Mouse (Mus musculus): ENCODE results near the gene Plppr1. TPM values are rescaled to one million over a fixed set of nuclear protein-coding genes. Genes with fewer than 3 reads are reported as not detected.
A peak's percentile ranks its signal among the peaks of the same experiment; 100 is the strongest.

The Plppr1 gene
- 3.0 and 4.6 TPM in 2 replicates for polyA plus RNA-seq (2016; fragmentation: Nextera tagmentation; extraction: Ambion mirVana)

DNA sequence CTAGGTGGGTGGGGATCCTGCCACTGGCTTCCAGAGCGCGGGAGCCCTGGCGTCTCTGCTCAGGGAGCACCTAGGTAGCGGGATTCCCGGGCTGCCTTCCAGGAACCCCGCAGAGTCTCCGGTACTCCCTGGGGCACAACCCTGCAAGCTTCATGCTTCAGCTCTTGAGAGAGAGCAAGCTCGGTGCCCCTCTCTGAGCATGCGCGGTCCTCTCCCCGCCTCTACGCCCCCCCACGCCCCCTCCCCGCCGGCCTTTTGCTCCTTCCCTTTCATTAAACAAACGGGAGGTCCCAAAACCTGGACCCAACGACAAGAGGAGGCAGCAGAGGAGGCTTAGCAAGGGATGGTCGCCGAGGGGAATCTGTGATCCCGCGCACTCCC lies at the start of gene Plppr1:
Gene Plppr1, plus strand, starts transcription at position 253 of the 381 bp plus-strand sequence.
- Histone ChIP-seq H3K4me1 (peaks cover 48% of the 10 kb centered on the region), H3K9me3 (no peaks in the 10 kb centered on the region), H3K27me3 (ENCODE audit: poor library complexity, severe bottlenecking) (peaks cover 60% of the 10 kb centered on the region), H3K36me3 (replicated peaks) (no peaks in the 10 kb centered on the region), H3K27ac (peak within 1 kb of the TSS; percentile 85), H3K4me3 (peak within 1 kb of the TSS; percentile 76)
- under 1% methylated on average over 21 of the region's 21 CpGs for WGBS
- peak; percentile 79 for DNase-seq (ENCODE audit: extremely low spot score, low spot score)

DNA sequence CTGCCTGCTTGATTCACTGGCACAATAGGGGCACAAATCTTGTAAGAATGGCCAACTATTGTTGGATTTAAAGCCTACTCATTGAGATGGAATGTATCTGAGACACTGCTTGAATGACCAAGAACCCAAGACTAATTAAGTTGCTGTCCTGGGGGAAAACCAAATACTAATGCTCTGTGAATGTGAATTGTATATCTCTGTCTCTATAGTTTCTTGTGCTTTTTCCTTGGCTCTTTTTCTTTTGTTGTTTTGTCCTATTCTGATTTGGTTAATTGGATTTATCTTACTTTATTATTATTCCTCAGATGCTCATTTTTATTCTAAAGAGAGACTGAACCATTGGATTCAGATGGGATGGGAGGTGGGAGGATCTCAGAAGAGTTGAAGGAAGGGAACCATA lies 42.4 kb upstream of the Plppr1 start:
- H3K4me3 ChIP-seq, result no peak overlapping the region
- DNase-seq (ENCODE audit: extremely low spot score, low spot score), result no peak

DNA sequence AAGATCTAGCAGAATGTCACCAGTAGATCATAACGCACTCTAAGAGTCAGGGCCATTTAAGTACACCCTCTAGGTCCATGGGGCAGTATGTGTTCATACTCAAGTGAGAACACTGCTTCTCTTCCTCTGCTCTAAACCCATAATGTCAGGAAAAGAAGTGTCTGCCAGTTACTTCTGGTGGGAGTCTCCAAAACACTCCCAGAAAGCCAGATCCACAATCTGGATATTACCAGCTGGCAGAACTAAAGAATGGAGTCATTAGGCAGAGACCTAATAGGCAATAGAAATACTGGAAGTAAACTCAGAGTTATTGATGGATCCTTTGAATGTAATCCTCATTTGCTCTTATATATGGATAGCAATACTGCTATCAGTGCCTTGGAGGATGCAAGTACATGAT lies 35.9 kb upstream of the Plppr1 start:
- Histone ChIP-seq H3K27ac (no peak overlapping the region), H3K36me3 (replicated peaks) (no peaks in the 10 kb centered on the region), H3K9me3 (no peaks in the 10 kb centered on the region), H3K27me3 (ENCODE audit: poor library complexity, severe bottlenecking) (no peaks in the 10 kb centered on the region), H3K4me3 (no peak overlapping the region), H3K4me1 (no peaks in the 10 kb centered on the region)
- 94% methylated on average over 1 of the region's 1 CpGs for WGBS
- DNase-seq (ENCODE audit: extremely low spot score, low spot score), result no peak

More for the DNA sequence above, 42.4 kb upstream of the Plppr1 start:
- H3K27me3 ChIP-seq (ENCODE audit: poor library complexity, severe bottlenecking), result no peaks in the 10 kb centered on the region
- no peak overlapping the region for H3K27ac ChIP-seq
- no peaks in the 10 kb centered on the region for H3K4me1 ChIP-seq
- H3K9me3 ChIP-seq, result no peaks in the 10 kb centered on the region
- H3K36me3 ChIP-seq (replicated peaks), result no peaks in the 10 kb centered on the region

DNA sequence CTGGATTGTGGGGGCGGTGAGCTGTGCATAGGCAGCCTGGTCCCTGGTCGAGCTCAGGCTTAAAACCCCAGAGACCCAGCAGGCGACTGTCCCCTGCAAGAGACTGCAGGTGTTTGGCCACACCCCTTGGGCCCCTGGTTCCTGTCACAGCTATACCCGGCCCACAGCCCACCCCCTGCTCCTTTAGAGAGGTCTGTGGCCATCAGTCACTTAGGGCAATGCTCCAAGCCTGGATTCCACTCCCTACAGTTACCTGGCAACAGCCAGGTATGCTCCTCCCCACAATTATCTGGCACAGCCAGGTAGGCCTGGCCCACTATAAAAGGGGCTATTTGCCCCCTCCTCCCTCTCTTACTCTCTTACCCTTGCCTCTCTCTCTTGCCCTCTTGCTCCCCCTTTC lies 20.8 kb upstream of the Plppr1 start:
- WGBS, result 53% methylated on average over 4 of the region's 4 CpGs
- H3K27ac ChIP-seq, result no peak overlapping the region
- no peaks in the 10 kb centered on the region for H3K9me3 ChIP-seq
- no peak for DNase-seq (ENCODE audit: extremely low spot score, low spot score)
- H3K36me3 ChIP-seq (replicated peaks), result no peaks in the 10 kb centered on the region
- H3K4me3 ChIP-seq, result no peak overlapping the region
- H3K4me1 ChIP-seq, result 0 out of 2 replicates have a peak, but pooled peaks cover 4% of the 10 kb centered on the region
- H3K27me3 ChIP-seq (ENCODE audit: poor library complexity, severe bottlenecking), result no peaks in the 10 kb centered on the region

DNA sequence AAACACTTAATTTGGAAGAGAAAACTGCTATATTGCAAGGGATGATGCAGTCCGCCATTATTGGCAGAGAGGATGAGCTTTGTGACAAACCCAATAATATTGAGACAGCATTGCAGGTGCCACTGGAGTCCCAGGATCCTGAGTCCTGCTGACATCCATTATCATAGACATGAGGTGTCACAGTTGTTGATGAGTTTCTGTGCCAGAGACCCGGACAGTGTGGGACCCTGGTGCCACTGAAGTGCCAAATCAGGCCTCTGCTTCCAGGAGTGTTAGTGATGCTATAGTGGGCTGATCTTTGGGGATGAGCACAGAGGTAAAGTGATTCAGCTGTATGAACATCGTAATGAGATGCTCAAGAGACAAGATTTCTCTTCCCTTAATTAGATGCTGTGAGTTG lies 19.2 kb upstream of the Plppr1 start:
- DNase-seq (ENCODE audit: extremely low spot score, low spot score), result no peak
- Histone ChIP-seq H3K4me1 (0 out of 2 replicates have a peak, but pooled peaks cover 4% of the 10 kb centered on the region), H3K9me3 (no peaks in the 10 kb centered on the region), H3K36me3 (replicated peaks) (no peaks in the 10 kb centered on the region), H3K27me3 (ENCODE audit: poor library complexity, severe bottlenecking) (no peaks in the 10 kb centered on the region), H3K27ac (no peak overlapping the region), H3K4me3 (no peak overlapping the region)
- 84% methylated on average over 3 of the region's 3 CpGs for WGBS

DNA sequence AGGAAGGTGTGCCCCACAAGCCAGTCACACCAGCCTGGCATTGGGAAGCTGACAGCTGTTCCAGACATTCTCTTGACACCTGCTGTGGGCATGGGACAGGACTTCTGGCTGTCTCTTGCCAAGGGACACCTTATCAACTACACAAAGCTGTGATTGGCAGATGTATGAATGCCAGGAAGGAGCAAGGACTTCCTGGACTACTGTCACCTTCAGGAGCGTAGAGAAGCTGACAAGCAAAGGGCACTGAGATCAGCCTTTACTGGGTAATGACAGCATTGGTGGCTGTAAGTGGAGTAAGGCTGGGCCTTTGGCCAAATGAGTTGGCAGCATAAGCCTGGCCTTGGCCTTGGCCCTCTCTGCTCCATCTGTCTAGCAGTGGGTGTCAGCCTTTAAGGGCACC lies 17.4 kb upstream of the Plppr1 start:
- no peak for DNase-seq (ENCODE audit: extremely low spot score, low spot score)
- WGBS, result 86% methylated on average over 1 of the region's 1 CpGs
- Histone ChIP-seq H3K27ac (no peak overlapping the region), H3K4me3 (no peak overlapping the region), H3K27me3 (ENCODE audit: poor library complexity, severe bottlenecking) (no peaks in the 10 kb centered on the region), H3K9me3 (no peaks in the 10 kb centered on the region), H3K4me1 (0 out of 2 replicates have a peak, but pooled peaks cover 4% of the 10 kb centered on the region), H3K36me3 (replicated peaks) (no peaks in the 10 kb centered on the region)

DNA sequence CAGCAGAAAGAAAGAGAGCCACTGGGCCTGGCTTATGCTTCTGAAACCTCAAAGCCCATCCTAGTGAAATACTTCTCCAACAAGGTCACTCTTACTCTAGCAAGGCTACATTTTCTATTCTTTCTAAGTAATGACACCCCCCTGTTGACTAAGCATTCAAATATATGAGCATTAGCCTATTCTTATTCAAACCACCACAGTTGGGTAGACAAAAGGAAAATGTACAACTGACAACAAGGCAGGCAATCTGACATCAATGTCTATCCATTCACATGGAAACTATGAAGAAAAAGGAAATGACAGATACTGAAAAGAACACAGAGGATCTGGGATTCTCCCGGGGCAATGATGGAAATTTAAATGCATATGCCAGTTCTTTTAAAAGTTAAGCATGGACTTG lies 8.4 kb upstream of the Plppr1 start:
- H3K27ac ChIP-seq, result no peak overlapping the region
- 95% methylated on average over 1 of the region's 1 CpGs for WGBS
- no peak for DNase-seq (ENCODE audit: extremely low spot score, low spot score)
- no peaks in the 10 kb centered on the region for H3K9me3 ChIP-seq
- H3K4me1 ChIP-seq, result no peaks in the 10 kb centered on the region
- H3K36me3 ChIP-seq (replicated peaks), result no peaks in the 10 kb centered on the region
- peaks cover 7% of the 10 kb centered on the region; the same call in 1 of the 2 replicates for H3K27me3 ChIP-seq (ENCODE audit: poor library complexity, severe bottlenecking)
- no peak overlapping the region for H3K4me3 ChIP-seq

DNA sequence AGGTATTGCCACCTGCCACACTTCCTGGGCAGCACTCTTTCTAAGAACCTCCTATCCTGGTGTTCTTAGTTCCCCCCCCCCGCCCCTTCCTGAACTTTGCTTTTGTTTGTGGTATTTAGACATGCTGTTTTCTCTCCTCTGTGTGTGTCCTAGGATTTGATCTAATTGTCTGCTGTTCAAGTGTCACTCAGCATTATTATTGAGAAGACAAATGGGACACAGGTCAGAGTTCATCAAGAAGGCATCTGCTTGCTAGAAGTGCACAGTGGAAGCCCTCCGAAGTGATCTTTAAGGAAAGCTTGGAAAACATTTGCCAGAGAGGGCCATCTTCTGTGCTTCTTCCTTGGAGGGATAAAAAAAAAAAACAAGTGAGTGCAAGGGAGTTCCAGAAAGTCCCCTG lies 1.2 kb upstream of the Plppr1 start:
- peaks cover 60% of the 10 kb centered on the region for H3K27me3 ChIP-seq (ENCODE audit: poor library complexity, severe bottlenecking)
- DNase-seq (ENCODE audit: extremely low spot score, low spot score), result no peak
- 7% methylated on average over 2 of the region's 2 CpGs for WGBS

DNA sequence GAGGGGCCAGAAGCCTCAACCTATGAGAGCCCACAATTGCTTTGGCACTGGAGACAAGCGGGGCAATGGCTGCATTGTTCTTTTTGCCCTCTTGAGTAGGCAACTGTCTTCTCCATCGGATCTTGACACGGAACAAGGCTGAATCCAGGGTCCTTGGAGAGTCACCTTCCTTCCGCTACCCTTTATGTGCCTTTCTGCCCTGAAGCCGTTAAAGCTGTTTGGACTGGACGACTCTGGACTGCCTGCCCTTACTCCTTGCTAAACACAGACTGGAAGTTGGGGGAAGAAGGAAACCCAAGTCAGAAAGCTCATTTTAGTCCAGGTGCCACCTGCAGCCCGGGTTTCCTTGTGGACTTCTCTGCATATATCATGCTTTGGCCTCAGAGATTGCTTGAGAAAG lies 516 bp upstream of the Plppr1 start:
- peak; percentile 22 for DNase-seq (ENCODE audit: extremely low spot score, low spot score)
- peaks cover 60% of the 10 kb centered on the region for H3K27me3 ChIP-seq (ENCODE audit: poor library complexity, severe bottlenecking)
- H3K9me3 ChIP-seq, result no peaks in the 10 kb centered on the region
- peak overlapping the region; percentile 76 for H3K4me3 ChIP-seq
- peak overlapping the region; percentile 85 for H3K27ac ChIP-seq
- no peaks in the 10 kb centered on the region for H3K36me3 ChIP-seq (replicated peaks)
- whole genome bisulfite sequencing, result 3% methylated on average over 7 of the region's 7 CpGs
- peaks cover 48% of the 10 kb centered on the region for H3K4me1 ChIP-seq

More for the DNA sequence above, 1.2 kb upstream of the Plppr1 start:
- Histone ChIP-seq H3K36me3 (replicated peaks) (no peaks in the 10 kb centered on the region), H3K4me3 (no peak overlapping the region), H3K27ac (no peak overlapping the region), H3K4me1 (peaks cover 48% of the 10 kb centered on the region), H3K9me3 (no peaks in the 10 kb centered on the region)

DNA sequence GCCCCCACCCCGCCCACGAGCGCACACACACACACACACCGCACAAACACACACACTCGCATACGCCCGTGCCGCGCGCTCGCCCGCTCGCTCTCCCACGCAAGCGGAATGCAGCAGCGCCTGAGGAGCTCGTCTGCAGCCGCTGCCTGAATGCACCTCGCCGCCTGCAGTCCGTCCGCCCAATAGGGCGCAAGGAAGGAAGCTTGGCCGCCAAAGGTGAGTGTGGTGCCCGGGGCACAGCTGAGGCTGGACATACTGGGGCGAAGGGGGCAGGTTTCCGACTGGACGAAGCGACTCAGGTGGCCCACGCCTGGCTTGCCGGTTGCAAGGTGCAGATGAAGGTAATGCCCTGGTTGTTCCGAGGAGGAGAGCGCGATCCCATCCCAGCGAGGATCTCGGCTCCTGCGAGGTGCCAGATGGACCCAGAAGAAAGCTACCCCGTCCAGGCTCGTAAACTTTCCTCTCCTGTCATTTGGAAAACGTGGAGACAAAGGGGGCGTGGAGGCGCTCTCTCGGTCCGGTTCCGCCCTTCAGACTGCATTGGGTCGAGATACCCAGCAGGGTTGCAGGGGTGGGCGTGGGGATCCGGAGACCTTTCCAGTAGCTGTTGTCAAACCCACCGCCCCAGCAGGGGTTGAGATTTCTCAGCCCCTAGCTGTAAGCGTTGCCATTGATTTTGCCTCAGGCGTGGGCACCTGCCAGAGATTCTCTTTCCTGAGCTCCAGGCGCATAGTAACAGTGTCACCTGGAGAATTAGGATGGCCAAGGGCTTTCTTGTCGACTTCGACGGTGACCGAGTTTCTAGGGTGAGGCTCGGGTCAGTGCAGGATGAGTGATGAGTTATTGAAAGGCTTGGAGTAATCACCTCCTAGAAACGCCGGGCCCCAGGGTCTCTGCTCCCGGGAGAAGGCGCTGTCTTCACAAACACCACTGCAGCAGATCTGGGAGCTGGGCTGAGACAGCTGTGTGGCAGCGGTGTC lies 619 bp downstream of the Plppr1 start:
- H3K27ac ChIP-seq, result peak overlapping the region; percentile 85
- H3K27me3 ChIP-seq (ENCODE audit: poor library complexity, severe bottlenecking), result peaks cover 60% of the 10 kb centered on the region
- WGBS, result under 1% methylated on average over 62 of the region's 62 CpGs
- no peaks in the 10 kb centered on the region for H3K9me3 ChIP-seq
- DNase-seq (ENCODE audit: extremely low spot score, low spot score), result peak; percentile 19
- peaks cover 48% of the 10 kb centered on the region for H3K4me1 ChIP-seq
- no peaks in the 10 kb centered on the region for H3K36me3 ChIP-seq (replicated peaks)
- H3K4me3 ChIP-seq, result peak overlapping the region; percentile 76

DNA sequence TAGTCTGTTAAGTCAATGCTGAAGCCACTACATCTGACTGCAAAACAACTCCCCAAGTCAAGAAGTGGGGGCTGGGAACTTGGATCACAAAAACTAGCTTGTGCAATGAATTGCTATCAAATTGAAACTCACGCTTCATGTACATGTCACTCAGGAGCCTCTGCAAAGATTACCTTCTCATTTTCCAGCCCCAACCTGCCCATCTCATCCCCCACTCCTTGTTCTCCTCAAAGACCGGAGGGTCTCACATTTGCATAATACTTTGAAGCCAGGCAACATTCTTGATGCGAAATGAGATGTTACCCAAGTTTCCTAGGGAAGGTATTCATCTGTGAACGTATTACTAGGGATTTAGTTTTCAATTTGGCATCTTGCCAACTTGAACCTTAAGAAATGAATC lies 10.4 kb downstream of the Plppr1 start:
- Histone ChIP-seq H3K27me3 (ENCODE audit: poor library complexity, severe bottlenecking) (no peaks in the 10 kb centered on the region), H3K4me1 (peaks cover 9% of the 10 kb centered on the region), H3K36me3 (replicated peaks) (no peaks in the 10 kb centered on the region), H3K27ac (no peak overlapping the region), H3K4me3 (no peak overlapping the region), H3K9me3 (no peaks in the 10 kb centered on the region)
- WGBS, result 87% methylated on average over 4 of the region's 4 CpGs
- no peak for DNase-seq (ENCODE audit: extremely low spot score, low spot score)

DNA sequence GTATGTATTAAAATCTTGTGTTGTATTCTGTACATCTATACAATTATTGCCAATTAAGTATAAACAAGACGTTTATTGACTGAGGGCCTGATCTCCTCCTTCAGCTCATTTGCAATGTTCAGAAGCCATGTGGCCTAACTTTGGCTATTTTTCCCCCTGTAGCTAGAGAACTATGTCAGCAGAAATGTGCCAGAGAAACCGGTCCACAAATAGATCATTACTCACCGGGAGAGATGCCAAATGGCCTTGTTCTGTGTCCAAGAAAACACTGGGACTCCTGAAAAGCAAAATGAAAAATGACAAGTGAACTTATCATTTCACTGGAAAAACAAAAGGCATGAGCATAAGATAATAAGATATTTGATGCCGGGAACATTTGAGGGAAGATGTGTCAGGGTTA lies 13.8 kb downstream of the Plppr1 start:
- Histone ChIP-seq H3K27ac (no peak overlapping the region), H3K4me3 (no peak overlapping the region), H3K9me3 (no peaks in the 10 kb centered on the region), H3K4me1 (no peaks in the 10 kb centered on the region), H3K27me3 (ENCODE audit: poor library complexity, severe bottlenecking) (no peaks in the 10 kb centered on the region), H3K36me3 (replicated peaks) (no peaks in the 10 kb centered on the region)
- 92% methylated on average over 4 of the region's 4 CpGs for WGBS
- DNase-seq (ENCODE audit: extremely low spot score, low spot score), result no peak

DNA sequence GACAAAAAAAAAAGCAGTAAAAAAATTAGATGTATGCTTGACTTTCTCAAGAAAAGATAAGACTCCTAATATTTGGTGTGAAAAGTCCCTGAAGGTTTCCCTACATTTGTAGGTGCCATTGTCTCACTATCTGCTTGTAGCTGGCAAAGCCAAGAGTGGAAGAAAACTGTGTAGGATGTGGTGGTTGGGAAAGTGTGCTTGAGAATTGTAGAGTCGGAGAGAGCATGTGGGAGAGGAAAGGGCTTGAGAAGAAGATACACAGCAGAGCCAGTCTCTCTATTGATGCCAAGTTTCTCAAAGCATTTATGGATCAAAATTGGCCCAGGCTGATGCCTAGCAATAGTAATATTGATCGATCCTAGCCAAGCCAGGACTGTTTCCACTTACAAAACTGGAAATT lies 16.8 kb downstream of the Plppr1 start:
- Histone ChIP-seq H3K4me1 (peaks cover 7% of the 10 kb centered on the region; the same call in 1 of the 2 replicates), H3K36me3 (replicated peaks) (no peaks in the 10 kb centered on the region), H3K4me3 (no peak overlapping the region), H3K27ac (no peak overlapping the region), H3K27me3 (ENCODE audit: poor library complexity, severe bottlenecking) (no peaks in the 10 kb centered on the region), H3K9me3 (no peaks in the 10 kb centered on the region)
- 88% methylated on average over 2 of the region's 2 CpGs for WGBS
- DNase-seq (ENCODE audit: extremely low spot score, low spot score), result no peak

All from forebrain, embryonic 10.5 days (tissue).